Mouse (Mus musculus): ENCODE data around the gene Clk1.

GRCm38 (mm10) chr1:58362296-58362695, 61.6 kb downstream of the Clk1 start:
- TF ChIP-seq ZNF384 (IDR thresholded peaks at IDR 0.05; ENCODE audit: low read depth, low read length) (no peak), CHD2 (IDR thresholded peaks at IDR 0.05; ENCODE audit: low read depth, low read length) (no peak), ZC3H11A (IDR thresholded peaks at IDR 0.05; ENCODE audit: borderline replicate concordance, low read depth, low read length) (no peak), HCFC1 (IDR thresholded peaks at IDR 0.05; ENCODE audit: borderline replicate concordance, insufficient read depth, low read length) (no peak)
